ENCODE assay signal across 19 mouse cellular contexts in genomic region chr15:56077081-56077480, GRCm38 (mm10).
DNase-seq lines count a peak whose midpoint lies in the region; ATAC-seq lines count a peak whose summit lies in the region.
"Had no signal": no experiment of that assay in that cellular context is flagged by ENCODE, and none has a peak within 500 bp of the region (broad histone marks: within the 10 kb centered on the region; RNA-seq: fewer than 3 reads in every experiment).

No protein-coding gene starts in this region.

- no peaks in the 10 kb centered on the region for H3K9me3 ChIP-seq in forebrain, embryonic 12.5 days
- H3K9me3 ChIP-seq in forebrain, embryonic 13.5 days (replicated peaks), result peaks cover 4% of the 10 kb centered on the region; the same call in 1 of the 2 replicates
- H3K9me3 ChIP-seq in embryonic facial prominence, embryonic 10.5 days, result no peaks in the 10 kb centered on the region; the same call in 1 of the 2 replicates
- 0 out of 2 replicates have a peak, but pooled peaks cover 5% of the 10 kb centered on the region for H3K9me3 ChIP-seq in hindbrain, embryonic 12.5 days (replicated peaks)
- H3K9me3 ChIP-seq in midbrain, embryonic 16.5 days (replicated peaks; ENCODE audit: control insufficient read depth, low read length, poor library complexity, severe bottlenecking), result no peaks in the 10 kb centered on the region; the same call in 1 of the 2 replicates
- no peaks in the 10 kb centered on the region for H3K9me3 ChIP-seq in intestine, embryonic 16.5 days (ENCODE audit: control insufficient read depth, low read length)
- H3K9me3 ChIP-seq: heart, embryonic 12.5 days; intestine, embryonic 15.5 days; limb, embryonic 15.5 days had no signal

- H3K9ac ChIP-seq in forebrain, embryonic 12.5 days, result no peak overlapping the region
- H3K9ac ChIP-seq in forebrain, embryonic 13.5 days, result no peak overlapping the region
- no peak overlapping the region for H3K9ac ChIP-seq in hindbrain, embryonic 12.5 days
- no peak overlapping the region for H3K9ac ChIP-seq in midbrain, embryonic 16.5 days (ENCODE audit: low read depth, low read length)
- no peak overlapping the region for H3K9ac ChIP-seq in intestine, embryonic 16.5 days (ENCODE audit: low read depth, low read length)
- H3K9ac ChIP-seq: heart, embryonic 12.5 days; intestine, embryonic 15.5 days; limb, embryonic 15.5 days had no signal

- H3K27me3 ChIP-seq in forebrain, embryonic 12.5 days, result no peaks in the 10 kb centered on the region
- H3K27me3 ChIP-seq in forebrain, embryonic 13.5 days, result no peaks in the 10 kb centered on the region
- H3K27me3 ChIP-seq in embryonic facial prominence, embryonic 10.5 days (replicated peaks; ENCODE audit: low read depth, poor library complexity, severe bottlenecking), result no peaks in the 10 kb centered on the region
- no peaks in the 10 kb centered on the region for H3K27me3 ChIP-seq in hindbrain, embryonic 12.5 days
- H3K27me3 ChIP-seq in midbrain, embryonic 16.5 days (ENCODE audit: control insufficient read depth, insufficient read depth, low read depth, low read length), result no peaks in the 10 kb centered on the region
- H3K27me3 ChIP-seq in intestine, embryonic 16.5 days (replicated peaks; ENCODE audit: control insufficient read depth, insufficient read depth, low read length), result no peaks in the 10 kb centered on the region
- H3K27me3 ChIP-seq: heart, embryonic 12.5 days; intestine, embryonic 15.5 days; limb, embryonic 15.5 days had no signal

- H3K4me1 ChIP-seq in forebrain, embryonic 12.5 days, result peaks cover 14% of the 10 kb centered on the region
- peaks cover 10% of the 10 kb centered on the region for H3K4me1 ChIP-seq in forebrain, embryonic 13.5 days
- H3K4me1 ChIP-seq in embryonic facial prominence, embryonic 10.5 days, result peaks cover 18% of the 10 kb centered on the region
- peaks cover 14% of the 10 kb centered on the region for H3K4me1 ChIP-seq in hindbrain, embryonic 12.5 days
- peaks cover 8% of the 10 kb centered on the region for H3K4me1 ChIP-seq in midbrain, embryonic 16.5 days (ENCODE audit: control insufficient read depth, insufficient read depth, low read length)
- H3K4me1 ChIP-seq in intestine, embryonic 16.5 days (ENCODE audit: control insufficient read depth, insufficient read depth, low read length), result no peaks in the 10 kb centered on the region
- H3K4me1 ChIP-seq: heart, embryonic 12.5 days; intestine, embryonic 15.5 days had no signal

- 0 out of 2 replicates have a peak, but pooled peaks have one; percentile 24 for ATAC-seq in forebrain, embryonic 12.5 days (ENCODE audit: low FRiP score)
- ATAC-seq in forebrain, embryonic 13.5 days, result no peak
- peak; percentile 49; the same call in 1 of the 2 replicates for ATAC-seq in hindbrain, embryonic 12.5 days (ENCODE audit: low FRiP score)
- ATAC-seq in midbrain, embryonic 16.5 days, result peak; percentile 57; the same call in 1 of the 2 replicates
- ATAC-seq in intestine, embryonic 16.5 days, result no peak
- ATAC-seq: intestine, embryonic 15.5 days had no signal

- WGBS in forebrain, embryonic 12.5 days, result 83% methylated on average over 1 of the region's 1 CpGs
- 60% methylated on average over 1 of the region's 1 CpGs for WGBS in forebrain, embryonic 13.5 days
- 43% methylated on average over 1 of the region's 1 CpGs for WGBS in embryonic facial prominence, embryonic 10.5 days
- WGBS in hindbrain, embryonic 12.5 days, result 37% methylated on average over 1 of the region's 1 CpGs
- WGBS in midbrain, embryonic 16.5 days, result 43% methylated on average over 1 of the region's 1 CpGs
- 48% methylated on average over 1 of the region's 1 CpGs for WGBS in intestine, embryonic 16.5 days

- no peaks in the 10 kb centered on the region for H3K36me3 ChIP-seq in forebrain, embryonic 12.5 days (replicated peaks)
- H3K36me3 ChIP-seq in forebrain, embryonic 13.5 days (ENCODE audit: poor library complexity, severe bottlenecking), result no peaks in the 10 kb centered on the region
- no peaks in the 10 kb centered on the region for H3K36me3 ChIP-seq in embryonic facial prominence, embryonic 10.5 days (replicated peaks)
- no peaks in the 10 kb centered on the region for H3K36me3 ChIP-seq in hindbrain, embryonic 12.5 days
- H3K36me3 ChIP-seq in midbrain, embryonic 16.5 days (ENCODE audit: control insufficient read depth, insufficient read depth, low read length), result no peaks in the 10 kb centered on the region
- H3K36me3 ChIP-seq in intestine, embryonic 16.5 days (ENCODE audit: control insufficient read depth, insufficient read depth, low read length), result no peaks in the 10 kb centered on the region
- H3K36me3 ChIP-seq: heart, embryonic 12.5 days; intestine, embryonic 15.5 days; limb, embryonic 15.5 days had no signal

- peak; percentile 12 for DNase-seq in embryonic facial prominence, embryonic 10.5 days (ENCODE audit: low spot score)
- no peak for DNase-seq in layer of hippocampus, postnatal 10 days (ENCODE audit: low spot score in 2 of 2)
- DNase-seq: adrenal gland, adult 8-10 months; cerebellum, adult 11 months; cerebellum, postnatal 36 days; heart, postnatal 36 days; lung, postnatal 10 days; right cerebral cortex, postnatal 14 days; thymus, postnatal 36 days had no signal

- no peak overlapping the region for H3K4me3 ChIP-seq in forebrain, embryonic 12.5 days (replicated peaks)
- H3K4me3 ChIP-seq in forebrain, embryonic 13.5 days, result no peak overlapping the region
- H3K4me3 ChIP-seq in embryonic facial prominence, embryonic 10.5 days, result no peak overlapping the region
- H3K4me3 ChIP-seq in hindbrain, embryonic 12.5 days, result no peak overlapping the region
- H3K4me3 ChIP-seq in midbrain, embryonic 16.5 days (ENCODE audit: low read depth, low read length), result no peak overlapping the region
- no peak overlapping the region for H3K4me3 ChIP-seq in intestine, embryonic 16.5 days (ENCODE audit: low read length)
- H3K4me3 ChIP-seq: heart, embryonic 12.5 days; intestine, embryonic 15.5 days; left cerebral cortex, adult 2 months; limb, embryonic 15.5 days; myocyte had no signal

- H3K4me2 ChIP-seq in forebrain, embryonic 12.5 days, result no peak overlapping the region
- H3K4me2 ChIP-seq in forebrain, embryonic 13.5 days, result no peak overlapping the region
- no peak overlapping the region for H3K4me2 ChIP-seq in hindbrain, embryonic 12.5 days (replicated peaks)
- no peak overlapping the region for H3K4me2 ChIP-seq in midbrain, embryonic 16.5 days (ENCODE audit: low read length)
- no peak overlapping the region for H3K4me2 ChIP-seq in intestine, embryonic 16.5 days (ENCODE audit: low read depth, low read length)
- H3K4me2 ChIP-seq: heart, embryonic 12.5 days; intestine, embryonic 15.5 days had no signal

- H3K27ac ChIP-seq in forebrain, embryonic 12.5 days, result no peak overlapping the region
- no peak overlapping the region for H3K27ac ChIP-seq in forebrain, embryonic 13.5 days
- peak overlapping the region; percentile 80 for H3K27ac ChIP-seq in embryonic facial prominence, embryonic 10.5 days (replicated peaks)
- peak overlapping the region; percentile 62; the same call in 1 of the 2 replicates for H3K27ac ChIP-seq in hindbrain, embryonic 12.5 days
- H3K27ac ChIP-seq in midbrain, embryonic 16.5 days (ENCODE audit: low read length), result no peak overlapping the region
- H3K27ac ChIP-seq in intestine, embryonic 16.5 days (ENCODE audit: low read length), result no peak overlapping the region
- H3K27ac ChIP-seq: intestine, embryonic 15.5 days; left cerebral cortex, adult 2 months; limb, embryonic 15.5 days had no signal

Comparison
In these comparisons a context has a peak if more than half of its experiments do, and no peak if none do; other contexts are left out.
1. ATAC-seq: peak in forebrain, embryonic 12.5 days (single experiment), hindbrain, embryonic 12.5 days (single experiment) and midbrain, embryonic 16.5 days (single experiment); none in forebrain, embryonic 13.5 days (single experiment) and intestine, embryonic 16.5 days (single experiment).
2. H3K27ac ChIP-seq: peak in embryonic facial prominence, embryonic 10.5 days (single experiment) and hindbrain, embryonic 12.5 days (single experiment); none in forebrain, embryonic 12.5 days (single experiment), forebrain, embryonic 13.5 days (single experiment), midbrain, embryonic 16.5 days (single experiment) and intestine, embryonic 16.5 days (single experiment).